Mouse (Mus musculus): Measurements from ENCODE around the gene Bicdl2. TPM values are rescaled to one million over a fixed set of nuclear protein-coding genes. Genes with fewer than 3 reads are reported as not detected.

Gene Bicdl2
- total and polyA plus RNA-seq, 2 experiments: 0.09 TPM; not detected in 1

- no peak overlapping the region for H3K27ac ChIP-seq (replicated peaks; ENCODE audit: insufficient read depth, low read depth, low read length)
- TF ChIP-seq POLR2A (IDR thresholded peaks at IDR 0.05; ENCODE audit: extremely low read depth, insufficient read depth, low read length) (no peak), CTCF (IDR thresholded peaks at IDR 0.05; ENCODE audit: low read depth, low read length) (no peak)
- H3K9ac ChIP-seq (ENCODE audit: low read depth, low read length): no peak overlapping the region
- no peaks in the 10 kb centered on the region for H3K79me2 ChIP-seq (ENCODE audit: control insufficient read depth, insufficient read depth, low read length)
- H3K27me3 ChIP-seq (ENCODE audit: control insufficient read depth, insufficient read depth, low read length): peaks cover 4% of the 10 kb centered on the region; the same call in 1 of the 2 replicates
- peaks cover 12% of the 10 kb centered on the region for H3K4me1 ChIP-seq (ENCODE audit: control insufficient read depth, insufficient read depth, low read length)
- H3K36me3 ChIP-seq (ENCODE audit: control insufficient read depth, insufficient read depth, low read length): no peaks in the 10 kb centered on the region
- no peak overlapping the region for H3K4me3 ChIP-seq (ENCODE audit: insufficient read depth, low read depth, low read length)
- WGBS: 38% methylated on average over 5 of the region's 5 CpGs
- DNase-seq (ENCODE audit: extremely low read depth, low read depth, low spot score): no peak
These were observed 14.8 kb downstream of the Bicdl2 start for GRCm38 (mm10) chr17:23675127-23675526.

- peaks cover 4% of the 10 kb centered on the region; the same call in 1 of the 2 replicates for H3K27me3 ChIP-seq (ENCODE audit: control insufficient read depth, insufficient read depth, low read length)
- WGBS: 58% methylated on average over 15 of the region's 15 CpGs
- H3K4me1 ChIP-seq (ENCODE audit: control insufficient read depth, insufficient read depth, low read length): peaks cover 12% of the 10 kb centered on the region
- H3K9ac ChIP-seq (ENCODE audit: low read depth, low read length): no peak overlapping the region; the same call in 1 of the 2 replicates
- H3K4me3 ChIP-seq (ENCODE audit: insufficient read depth, low read depth, low read length): no peak overlapping the region
- no peak overlapping the region for H3K27ac ChIP-seq (replicated peaks; ENCODE audit: insufficient read depth, low read depth, low read length)
- no peaks in the 10 kb centered on the region for H3K36me3 ChIP-seq (ENCODE audit: control insufficient read depth, insufficient read depth, low read length)
- no peak for TF ChIP-seq POLR2A (IDR thresholded peaks at IDR 0.05; ENCODE audit: extremely low read depth, insufficient read depth, low read length)
- TF ChIP-seq CTCF (IDR thresholded peaks at IDR 0.05; ENCODE audit: low read depth, low read length): no peak
- H3K79me2 ChIP-seq (ENCODE audit: control insufficient read depth, insufficient read depth, low read length): no peaks in the 10 kb centered on the region
- peak; percentile 4 for DNase-seq (ENCODE audit: extremely low read depth, low read depth, low spot score)
These were observed 15.4 kb downstream of the Bicdl2 start for GRCm38 (mm10) chr17:23675564-23676281.

GRCm38 (mm10) chr17:23676473-23677031 lies 16.2 kb downstream of the Bicdl2 start:
- Histone ChIP-seq H3K79me2 (ENCODE audit: control insufficient read depth, insufficient read depth, low read length) (no peaks in the 10 kb centered on the region), H3K4me1 (ENCODE audit: control insufficient read depth, insufficient read depth, low read length) (peaks cover 12% of the 10 kb centered on the region), H3K4me3 (ENCODE audit: insufficient read depth, low read depth, low read length) (peak overlapping the region; percentile 72), H3K9ac (ENCODE audit: low read depth, low read length) (peak overlapping the region; percentile 75), H3K27ac (replicated peaks; ENCODE audit: insufficient read depth, low read depth, low read length) (peak overlapping the region; percentile 33), H3K36me3 (ENCODE audit: control insufficient read depth, insufficient read depth, low read length) (no peaks in the 10 kb centered on the region), H3K27me3 (ENCODE audit: control insufficient read depth, insufficient read depth, low read length) (peaks cover 4% of the 10 kb centered on the region; the same call in 1 of the 2 replicates)
- TF ChIP-seq CTCF (IDR thresholded peaks at IDR 0.05; ENCODE audit: low read depth, low read length) (no peak), POLR2A (IDR thresholded peaks at IDR 0.05; ENCODE audit: extremely low read depth, insufficient read depth, low read length) (no peak)
- 4% methylated on average over 37 of the region's 37 CpGs for WGBS
- DNase-seq (ENCODE audit: extremely low read depth, low read depth, low spot score): no peak

- peak within 1 kb of the TSS; percentile 75 for H3K9ac ChIP-seq (ENCODE audit: low read depth, low read length)
- peak; percentile 95 for TF ChIP-seq POLR2A (IDR thresholded peaks at IDR 0.05; ENCODE audit: extremely low read depth, insufficient read depth, low read length)
- no peak for TF ChIP-seq CTCF (IDR thresholded peaks at IDR 0.05; ENCODE audit: low read depth, low read length)
- DNase-seq (ENCODE audit: extremely low read depth, low read depth, low spot score): peak; percentile 67
- peak within 1 kb of the TSS; percentile 72 for H3K4me3 ChIP-seq (ENCODE audit: insufficient read depth, low read depth, low read length)
- under 1% methylated on average over 34 of the region's 34 CpGs for WGBS
- no peaks in the 10 kb centered on the region for H3K36me3 ChIP-seq (ENCODE audit: control insufficient read depth, insufficient read depth, low read length)
- H3K27me3 ChIP-seq (ENCODE audit: control insufficient read depth, insufficient read depth, low read length): peaks cover 7% of the 10 kb centered on the region; the same call in 1 of the 2 replicates
- no peaks in the 10 kb centered on the region for H3K79me2 ChIP-seq (ENCODE audit: control insufficient read depth, insufficient read depth, low read length)
- H3K4me1 ChIP-seq (ENCODE audit: control insufficient read depth, insufficient read depth, low read length): peaks cover 12% of the 10 kb centered on the region
- peak within 1 kb of the TSS; percentile 33 for H3K27ac ChIP-seq (replicated peaks; ENCODE audit: insufficient read depth, low read depth, low read length)
These were observed 17.0 kb downstream of the Bicdl2 start, which contains the start of gene Tnfrsf12a for GRCm38 (mm10) chr17:23677236-23677679. TSS of gene Tnfrsf12a (minus strand) at chr17:23677468.

GRCm38 (mm10) chr17:23679127-23679835 lies 19.0 kb downstream of the Bicdl2 start, which contains the start of gene Cldn6:
TSS of gene Cldn6 (plus strand) at chr17:23679249.
- no peaks in the 10 kb centered on the region for H3K36me3 ChIP-seq (ENCODE audit: control insufficient read depth, insufficient read depth, low read length)
- DNase-seq (ENCODE audit: extremely low read depth, low read depth, low spot score): no peak
- no peak within 1 kb of the TSS for H3K4me3 ChIP-seq (ENCODE audit: insufficient read depth, low read depth, low read length)
- no peaks in the 10 kb centered on the region for H3K79me2 ChIP-seq (ENCODE audit: control insufficient read depth, insufficient read depth, low read length)
- peaks cover 9% of the 10 kb centered on the region for H3K4me1 ChIP-seq (ENCODE audit: control insufficient read depth, insufficient read depth, low read length)
- no peak within 1 kb of the TSS for H3K27ac ChIP-seq (replicated peaks; ENCODE audit: insufficient read depth, low read depth, low read length)
- peaks cover 15% of the 10 kb centered on the region for H3K27me3 ChIP-seq (ENCODE audit: control insufficient read depth, insufficient read depth, low read length)
- no peak for TF ChIP-seq POLR2A (IDR thresholded peaks at IDR 0.05; ENCODE audit: extremely low read depth, insufficient read depth, low read length)
- TF ChIP-seq CTCF (IDR thresholded peaks at IDR 0.05; ENCODE audit: low read depth, low read length): no peak
- no peak within 1 kb of the TSS for H3K9ac ChIP-seq (ENCODE audit: low read depth, low read length)
- WGBS: 11% methylated on average over 38 of the region's 38 CpGs
